Mouse (Mus musculus) limb, embryonic 15.5 days (tissue): ENCODE data around the gene Rnf167. TPM values are rescaled to one million over a fixed set of nuclear protein-coding genes. Genes with fewer than 3 reads are reported as not detected.

Source experiments
- ATAC-seq: fragments of 200-750 bp; cut with Nextera tagmentation; 2 replicates; pipeline ENCODE4 v1.8.0; 2017; ENCODE audit warnings: low read depth, moderate TSS enrichment; ENCODE audit not compliant: insufficient number of reproducible peaks, low FRiP score, low TSS enrichment
- H3K27ac ChIP-seq: fragments of 300-500 bp; sonication (generic); 2 replicates; pipeline ENCODE4 v1.5.1; 2015; ENCODE audit warnings: moderate library complexity, mild to moderate bottlenecking, inconsistent platforms
- H3K27me3 ChIP-seq: fragments of 300-500 bp; sonication (generic); 2 replicates; pipeline ENCODE4 v1.6.1; 2015; ENCODE audit warnings: inconsistent platforms
- H3K36me3 ChIP-seq: fragments of 300-500 bp; sonication (generic); 2 replicates; pipeline ENCODE4 v1.6.1; 2015; ENCODE audit warnings: inconsistent platforms
- H3K4me1 ChIP-seq: fragments of 300-500 bp; sonication (generic); 2 replicates; pipeline ENCODE4 v1.6.1; 2015; ENCODE audit warnings: inconsistent platforms
- H3K4me2 ChIP-seq: fragments of 300-500 bp; sonication (generic); 2 replicates; pipeline ENCODE4 v1.6.1; 2015; ENCODE audit warnings: mild to moderate bottlenecking, inconsistent platforms
- H3K4me3 ChIP-seq: fragments of 300-500 bp; sonication (generic); 2 replicates; pipeline ENCODE4 v1.5.1; 2015; ENCODE audit warnings: mild to moderate bottlenecking, inconsistent platforms
- H3K9ac ChIP-seq: fragments of 300-500 bp; sonication (generic); 2 replicates; pipeline ENCODE4 v1.6.1; 2015; ENCODE audit warnings: inconsistent platforms
- H3K9me3 ChIP-seq: fragments of 300-500 bp; sonication (generic); 2 replicates; pipeline ENCODE4 v1.6.1; 2016; ENCODE audit warnings: inconsistent platforms
- WGBS: fragments of 180-500 bp; shearing (Covaris S2); methylation state at CpG from one replicate; pipeline ENCODE4 v1.1.7; 2015; 5-methylcytosine and 5-hydroxymethylcytosine counted together
- polyA plus RNA-seq: library from polyadenylated mRNA; unstranded; fragments of >200 nt; fragmentation: Nextera tagmentation; extraction: Ambion mirVana; gene quantifications from 2 replicates; pipeline ENCODE4 v1.2.1, GENCODE M21; 2015

Gene Rnf167
- polyA plus RNA-seq, 1 experiment from 2014 or later, result 124 TPM

GRCm38 (mm10) chr11:70652029-70652883 lies 5.2 kb downstream of the Rnf167 start:
- Histone ChIP-seq H3K27me3 (no peaks in the 10 kb centered on the region), H3K9me3 (no peaks in the 10 kb centered on the region), H3K9ac (0 out of 2 replicates have a peak overlapping the region, but pooled peaks have one; percentile 18), H3K36me3 (peaks cover 43% of the 10 kb centered on the region), H3K27ac (peak overlapping the region; percentile 99), H3K4me1 (peaks cover 74% of the 10 kb centered on the region), H3K4me3 (peak overlapping the region; percentile 100), H3K4me2 (peak overlapping the region; percentile 89)
- no peak for ATAC-seq
- 43% methylated on average over 12 of the region's 12 CpGs for WGBS

GRCm38 (mm10) chr11:70652884-70653344 lies 5.9 kb downstream of the Rnf167 start:
- ATAC-seq, result no peak
- no peaks in the 10 kb centered on the region for H3K9me3 ChIP-seq
- H3K27me3 ChIP-seq, result no peaks in the 10 kb centered on the region
- H3K4me3 ChIP-seq, result peak overlapping the region; percentile 100
- peak overlapping the region; percentile 89 for H3K4me2 ChIP-seq
- H3K9ac ChIP-seq, result peak overlapping the region; percentile 98
- peaks cover 78% of the 10 kb centered on the region for H3K4me1 ChIP-seq
- WGBS, result 41% methylated on average over 6 of the region's 6 CpGs
- H3K27ac ChIP-seq, result peak overlapping the region; percentile 99
- H3K36me3 ChIP-seq, result peaks cover 43% of the 10 kb centered on the region

- under 1% methylated on average over 61 of the region's 63 CpGs for WGBS
- H3K4me1 ChIP-seq, result peaks cover 77% of the 10 kb centered on the region
- peak overlapping the region; percentile 99 for H3K27ac ChIP-seq
- peak overlapping the region; percentile 89 for H3K4me2 ChIP-seq
- peak overlapping the region; percentile 98 for H3K9ac ChIP-seq
- ATAC-seq, result no peak
- no peaks in the 10 kb centered on the region for H3K27me3 ChIP-seq
- H3K4me3 ChIP-seq, result peak overlapping the region; percentile 100
- no peaks in the 10 kb centered on the region for H3K9me3 ChIP-seq
- peaks cover 40% of the 10 kb centered on the region for H3K36me3 ChIP-seq
Observed at GRCm38 (mm10) chr11:70653345-70654197, 6.5 kb downstream of the Rnf167 start.

GRCm38 (mm10) chr11:70654198-70654922 lies 7.3 kb downstream of the Rnf167 start, which contains the start of gene Pfn1:
Gene Pfn1, minus strand, starts transcription at chr11:70654644.
- Histone ChIP-seq H3K4me1 (peaks cover 76% of the 10 kb centered on the region), H3K4me3 (peak within 1 kb of the TSS; percentile 100), H3K9me3 (no peaks in the 10 kb centered on the region), H3K27me3 (no peaks in the 10 kb centered on the region), H3K27ac (peak within 1 kb of the TSS; percentile 99), H3K36me3 (peaks cover 33% of the 10 kb centered on the region), H3K4me2 (peak within 1 kb of the TSS; percentile 89), H3K9ac (peak within 1 kb of the TSS; percentile 98)
- WGBS, result 0% methylated on average over 52 of the region's 61 CpGs
- ATAC-seq, result peak; percentile 30; the same call in 1 of the 2 replicates

- Histone ChIP-seq H3K4me2 (peak overlapping the region; percentile 89), H3K27ac (peak overlapping the region; percentile 99), H3K9me3 (no peaks in the 10 kb centered on the region), H3K36me3 (peaks cover 33% of the 10 kb centered on the region), H3K4me1 (peaks cover 71% of the 10 kb centered on the region), H3K9ac (peak overlapping the region; percentile 46), H3K27me3 (no peaks in the 10 kb centered on the region), H3K4me3 (peak overlapping the region; percentile 100)
- ATAC-seq, result peak; percentile 76
- WGBS, result 0% methylated on average over 48 of the region's 48 CpGs
Observed at GRCm38 (mm10) chr11:70654923-70655570, 8.0 kb downstream of the Rnf167 start.

- Histone ChIP-seq H3K27me3 (no peaks in the 10 kb centered on the region), H3K9me3 (no peaks in the 10 kb centered on the region), H3K36me3 (peaks cover 31% of the 10 kb centered on the region), H3K4me1 (peaks cover 66% of the 10 kb centered on the region), H3K4me3 (peak overlapping the region; percentile 100), H3K4me2 (peak overlapping the region; percentile 89), H3K9ac (peak overlapping the region; percentile 46), H3K27ac (peak overlapping the region; percentile 99)
- ATAC-seq, result 0 out of 2 replicates have a peak, but pooled peaks have one; percentile 13
- under 1% methylated on average over 61 of the region's 61 CpGs for WGBS
Observed at GRCm38 (mm10) chr11:70655571-70656455, 8.8 kb downstream of the Rnf167 start.

- H3K27ac ChIP-seq, result peak overlapping the region; percentile 99
- H3K9ac ChIP-seq, result peak overlapping the region; percentile 46; the same call in 1 of the 2 replicates
- H3K4me3 ChIP-seq, result peak overlapping the region; percentile 100
- no peaks in the 10 kb centered on the region for H3K27me3 ChIP-seq
- no peaks in the 10 kb centered on the region for H3K9me3 ChIP-seq
- peaks cover 59% of the 10 kb centered on the region for H3K4me1 ChIP-seq
- peak overlapping the region; percentile 89 for H3K4me2 ChIP-seq
- 0 out of 2 replicates have a peak, but pooled peaks have one; percentile 12 for ATAC-seq
- H3K36me3 ChIP-seq, result peaks cover 30% of the 10 kb centered on the region
- 5% methylated on average over 16 of the region's 16 CpGs for WGBS
Observed at GRCm38 (mm10) chr11:70656456-70656927, 9.5 kb downstream of the Rnf167 start.

GRCm38 (mm10) chr11:70656964-70657363 lies 9.9 kb downstream of the Rnf167 start, which contains the start of gene Eno3:
Gene Eno3, plus strand, starts transcription at chr11:70657202.
- no peaks in the 10 kb centered on the region for H3K9me3 ChIP-seq
- H3K4me2 ChIP-seq, result peak within 1 kb of the TSS; percentile 89
- H3K27ac ChIP-seq, result peak within 1 kb of the TSS; percentile 99
- H3K9ac ChIP-seq, result peak within 1 kb of the TSS; percentile 46
- peak within 1 kb of the TSS; percentile 100 for H3K4me3 ChIP-seq
- 17% methylated on average over 3 of the region's 3 CpGs for WGBS
- ATAC-seq, result no peak
- H3K36me3 ChIP-seq, result peaks cover 31% of the 10 kb centered on the region
- H3K27me3 ChIP-seq, result no peaks in the 10 kb centered on the region
- H3K4me1 ChIP-seq, result peaks cover 55% of the 10 kb centered on the region

- peak overlapping the region; percentile 99 for H3K27ac ChIP-seq
- peaks cover 49% of the 10 kb centered on the region for H3K4me1 ChIP-seq
- H3K9me3 ChIP-seq, result no peaks in the 10 kb centered on the region
- no peaks in the 10 kb centered on the region for H3K27me3 ChIP-seq
- H3K9ac ChIP-seq, result no peak overlapping the region
- ATAC-seq, result no peak
- peak overlapping the region; percentile 100; the same call in 1 of the 2 replicates for H3K4me3 ChIP-seq
- H3K4me2 ChIP-seq, result 0 out of 2 replicates have a peak overlapping the region, but pooled peaks have one; percentile 89
- 40% methylated on average over 6 of the region's 6 CpGs for whole genome bisulfite sequencing
- H3K36me3 ChIP-seq, result peaks cover 31% of the 10 kb centered on the region
Observed at GRCm38 (mm10) chr11:70657573-70657972, 10.5 kb downstream of the Rnf167 start.

- peak overlapping the region; percentile 3; the same call in 1 of the 2 replicates for H3K4me3 ChIP-seq
- H3K9ac ChIP-seq, result 0 out of 2 replicates have a peak overlapping the region, but pooled peaks have one; percentile 26
- no peaks in the 10 kb centered on the region for H3K9me3 ChIP-seq
- peaks cover 33% of the 10 kb centered on the region for H3K36me3 ChIP-seq
- peak overlapping the region; percentile 5 for H3K27ac ChIP-seq
- 53% methylated on average over 9 of the region's 9 CpGs for WGBS
- no peaks in the 10 kb centered on the region for H3K27me3 ChIP-seq
- ATAC-seq, result no peak
- 0 out of 2 replicates have a peak overlapping the region, but pooled peaks have one; percentile 17 for H3K4me2 ChIP-seq
- peaks cover 45% of the 10 kb centered on the region for H3K4me1 ChIP-seq
Observed at GRCm38 (mm10) chr11:70657991-70658390, 11.0 kb downstream of the Rnf167 start.
